Mouse (Mus musculus) hematopoietic stem cell, adult 5-6 weeks (primary cell): ENCODE results near the gene Entr1. TPM values are rescaled to one million over a fixed set of nuclear protein-coding genes. Genes with fewer than 3 reads are reported as not detected.

Source experiments
- ATAC-seq, 2 experiments: fragments of 125-278 bp in 1 of 2; replicated peaks in 1 of 2; 2 replicates each; pipeline ENCODE4 v1.8.0; 2016 to 2017; ENCODE audit warnings: inconsistent platforms in 2 of 2, mild to moderate bottlenecking in 2 of 2, moderate number of reproducible peaks in 2 of 2, low read depth in 1 of 2, moderate TSS enrichment in 1 of 2; ENCODE audit not compliant: low FRiP score in 2 of 2, poor library complexity in 2 of 2, severe bottlenecking in 2 of 2, insufficient read depth in 1 of 2, low TSS enrichment in 1 of 2
- total RNA-seq: library from RNA; stranded (forward); fragments of 172-1452, 232-1000 nt; gene quantifications from 2 replicates; pipeline ENCODE4 v1.2.3, GENCODE M21; 2017

Entr1 gene
- total RNA-seq, 1 experiment from 2014 or later, result 60.1 TPM

GRCm38 (mm10) chr2:26356678-26357077 lies 32.4 kb downstream of the Entr1 start:
- no peak for ATAC-seq

GRCm38 (mm10) chr2:26356231-26356630 lies 32.9 kb downstream of the Entr1 start:
- ATAC-seq, result no peak

- no peak for ATAC-seq
These were observed 34.7 kb downstream of the Entr1 start for GRCm38 (mm10) chr2:26354401-26354800.

DNA sequence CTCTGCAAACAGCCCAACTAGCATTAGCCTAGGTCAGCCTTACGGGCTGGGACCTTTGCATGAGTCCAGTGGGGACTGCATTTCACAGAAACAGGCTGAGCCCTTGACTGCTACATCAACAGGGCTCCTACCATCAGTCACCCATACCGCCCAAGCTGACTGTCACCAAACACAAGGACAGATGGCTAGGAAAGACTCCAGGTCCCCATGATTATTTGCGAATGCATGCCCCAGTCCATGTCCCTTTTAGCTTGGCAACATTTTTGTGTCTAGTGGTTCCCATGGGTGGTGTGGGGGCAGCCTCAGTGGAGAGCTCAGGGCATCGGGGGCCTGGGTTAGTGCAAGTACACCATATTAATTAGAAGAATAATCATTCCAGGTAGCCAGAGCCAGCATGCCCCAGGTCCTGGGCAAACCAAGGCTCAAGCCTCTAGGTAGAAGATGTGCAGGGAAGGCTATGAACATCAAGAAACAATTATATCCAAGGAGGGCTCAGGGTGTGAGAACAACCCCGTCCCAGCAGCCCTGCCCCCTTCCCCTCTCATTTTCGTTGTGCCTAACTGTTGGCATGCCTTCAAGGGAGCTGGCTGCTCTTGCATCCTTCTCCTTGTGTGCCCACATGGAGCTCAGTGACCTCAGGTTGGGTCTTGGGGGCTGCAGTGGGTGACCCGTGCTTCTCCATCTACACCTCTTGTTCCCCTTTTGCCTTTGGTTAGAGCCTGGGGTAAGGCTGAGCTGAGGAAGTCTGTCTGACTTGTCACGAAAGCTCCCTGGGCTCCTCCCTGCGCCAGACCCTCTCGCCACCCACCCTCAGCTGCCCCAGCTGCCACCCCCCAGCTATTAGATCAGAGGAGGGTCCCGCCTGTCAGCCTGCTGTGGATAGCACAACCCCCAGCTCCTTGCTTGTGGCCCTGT lies 35.8 kb downstream of the Entr1 start:
- no peak for ATAC-seq

- no peak; a peak in 1 of 4 replicates for ATAC-seq
These were observed 36.7 kb downstream of the Entr1 start for GRCm38 (mm10) chr2:26352291-26352910.

- peak; percentile 87 to 90 for ATAC-seq
These were observed 37.5 kb downstream of the Entr1 start, which contains the start of gene Dnlz for GRCm38 (mm10) chr2:26351358-26352290. Gene Dnlz, minus strand, starts transcription at chr2:26352110.

DNA sequence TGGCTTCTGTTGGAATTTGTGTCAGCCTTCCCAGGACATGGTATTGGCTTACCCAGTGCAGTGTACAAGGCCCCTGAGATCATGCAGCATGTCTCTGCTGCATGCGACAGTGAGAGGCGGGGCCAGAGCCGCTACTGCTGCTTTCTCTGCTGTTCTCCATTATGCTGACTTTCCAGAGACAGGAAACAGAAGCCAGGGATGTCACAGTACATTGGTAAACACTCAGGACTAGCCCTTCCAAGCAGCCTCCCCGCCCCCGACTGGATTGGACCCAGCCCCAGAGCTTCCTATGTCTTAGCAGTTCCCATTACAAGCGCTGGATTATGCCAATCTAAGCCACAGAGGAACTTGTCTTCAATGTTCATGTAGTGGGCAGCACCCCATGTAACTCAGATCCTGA lies 40.9 kb downstream of the Entr1 start:
- no peak for ATAC-seq

DNA sequence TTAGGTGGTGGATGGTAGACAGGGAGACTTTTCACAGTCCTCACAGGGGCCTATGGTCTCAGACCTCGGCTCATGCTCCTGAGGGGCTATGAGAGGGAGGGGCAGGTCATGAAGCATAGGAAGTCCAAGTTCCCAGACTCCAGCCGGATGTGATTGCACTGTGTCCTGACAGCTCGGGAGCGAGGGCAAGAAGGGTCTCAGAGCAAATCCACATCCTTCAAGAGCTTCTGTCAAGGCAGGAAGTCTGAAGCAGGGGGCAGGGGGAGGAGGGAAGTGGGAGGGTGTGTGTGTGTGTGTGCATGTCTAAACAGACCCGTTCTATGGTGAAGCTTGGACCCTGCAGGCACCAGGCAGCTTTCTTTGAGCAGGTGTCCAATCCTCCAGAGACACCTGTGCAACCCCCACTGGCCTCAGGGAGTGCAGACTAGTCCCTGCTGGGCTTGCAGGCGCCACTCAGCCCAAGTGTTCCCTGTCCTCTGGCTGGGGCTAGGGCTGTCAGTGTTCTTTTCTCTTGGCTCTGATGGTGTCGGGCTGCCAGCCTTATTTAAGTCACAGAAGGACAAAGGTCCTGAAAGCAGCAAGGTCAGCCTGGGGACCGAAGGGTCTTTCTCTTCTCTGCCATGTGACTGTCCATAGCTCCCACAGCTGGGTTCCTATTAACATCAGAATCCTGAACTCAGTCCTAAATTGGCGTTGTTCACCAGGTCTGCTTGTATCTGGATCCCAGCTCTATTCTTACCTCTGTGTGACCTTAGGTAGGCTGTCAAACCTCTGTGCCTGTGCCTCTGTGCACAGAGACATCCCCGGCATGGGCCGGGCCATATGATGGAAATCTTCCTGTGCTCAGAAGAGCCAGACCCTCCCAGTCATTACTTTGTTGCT lies 46.3 kb downstream of the Entr1 start:
- no peak for ATAC-seq

GRCm38 (mm10) chr2:26342044-26342443 lies 47.1 kb downstream of the Entr1 start:
- ATAC-seq, result 0 out of 4 replicates have a peak, but pooled peaks of 1 of the 2 experiments have one; percentile 14

GRCm38 (mm10) chr2:26341510-26341981 lies 47.6 kb downstream of the Entr1 start:
- ATAC-seq, result no peak

DNA sequence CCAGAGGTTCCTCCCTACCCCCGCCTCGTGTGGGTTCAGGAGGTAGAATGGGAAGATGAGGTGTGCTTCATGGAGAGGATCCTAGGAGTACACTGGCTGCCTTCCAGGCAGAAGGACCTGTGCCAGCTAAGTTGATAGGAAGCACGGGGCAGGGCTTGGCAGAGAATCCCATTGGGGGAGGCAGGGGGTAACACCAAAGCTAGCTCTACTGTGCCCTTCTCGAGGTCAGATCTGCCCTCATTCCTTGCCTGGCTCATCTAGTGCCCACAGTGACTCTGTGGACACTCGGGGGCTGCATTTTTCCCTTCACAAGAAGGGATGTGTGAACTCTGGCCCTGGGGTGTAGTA lies 49.9 kb downstream of the Entr1 start:
- no peak for ATAC-seq

DNA sequence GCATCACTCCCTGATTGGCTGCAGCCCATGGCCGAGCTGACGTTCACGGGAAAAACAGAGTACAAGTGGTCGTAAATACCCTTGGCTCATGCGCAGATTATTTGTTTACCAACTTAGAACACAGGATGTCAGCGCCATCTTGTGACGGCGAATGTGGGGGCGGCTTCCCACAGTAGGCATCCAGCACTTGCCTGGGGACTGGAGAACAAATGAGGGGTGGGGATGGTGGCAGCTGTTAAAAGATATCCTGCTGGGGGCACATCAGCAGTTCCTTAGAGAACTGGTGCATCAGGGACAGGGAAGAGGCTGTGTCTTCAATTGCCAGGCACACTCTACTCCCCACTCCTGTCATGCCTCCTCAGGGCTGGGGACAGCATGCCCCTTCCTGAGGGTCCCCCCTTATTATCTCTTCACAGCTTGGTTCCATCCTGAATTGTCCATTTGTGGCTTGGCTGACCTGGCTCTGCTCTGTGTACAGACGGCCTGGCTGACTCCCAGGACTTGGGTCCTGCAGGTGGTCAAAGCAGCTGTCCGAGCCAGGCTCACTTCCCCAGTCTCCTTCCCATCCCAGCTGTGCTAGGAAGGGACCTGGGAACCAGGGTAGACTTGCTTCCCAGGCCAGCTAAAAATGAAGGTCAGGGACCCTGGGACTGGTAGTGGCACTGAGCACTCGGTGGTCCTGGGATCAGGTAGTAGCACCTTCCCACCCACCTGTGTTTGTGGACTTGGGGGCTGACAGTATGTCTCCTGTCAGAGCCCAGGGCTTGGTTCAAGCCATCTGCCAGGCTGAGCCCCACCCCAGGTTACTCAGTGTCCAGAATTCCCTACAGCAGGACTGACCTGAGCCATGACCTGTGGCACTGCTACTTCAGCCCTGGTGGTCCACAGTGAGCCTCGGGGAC lies 50.6 kb downstream of the Entr1 start:
- no peak for ATAC-seq
